Mouse (Mus musculus): ENCODE data around the gene Fam131a. TPM values are rescaled to one million over a fixed set of nuclear protein-coding genes. Genes with fewer than 3 reads are reported as not detected.

Gene Fam131a
- polyA plus RNA-seq (2014; fragmentation: Illumina TruSeq; extraction: RNeasy Lipid Tissue Mini Kit (QIAGEN cat#74804); ENCODE audit: low read depth, low replicate concordance) = not detected

DNA sequence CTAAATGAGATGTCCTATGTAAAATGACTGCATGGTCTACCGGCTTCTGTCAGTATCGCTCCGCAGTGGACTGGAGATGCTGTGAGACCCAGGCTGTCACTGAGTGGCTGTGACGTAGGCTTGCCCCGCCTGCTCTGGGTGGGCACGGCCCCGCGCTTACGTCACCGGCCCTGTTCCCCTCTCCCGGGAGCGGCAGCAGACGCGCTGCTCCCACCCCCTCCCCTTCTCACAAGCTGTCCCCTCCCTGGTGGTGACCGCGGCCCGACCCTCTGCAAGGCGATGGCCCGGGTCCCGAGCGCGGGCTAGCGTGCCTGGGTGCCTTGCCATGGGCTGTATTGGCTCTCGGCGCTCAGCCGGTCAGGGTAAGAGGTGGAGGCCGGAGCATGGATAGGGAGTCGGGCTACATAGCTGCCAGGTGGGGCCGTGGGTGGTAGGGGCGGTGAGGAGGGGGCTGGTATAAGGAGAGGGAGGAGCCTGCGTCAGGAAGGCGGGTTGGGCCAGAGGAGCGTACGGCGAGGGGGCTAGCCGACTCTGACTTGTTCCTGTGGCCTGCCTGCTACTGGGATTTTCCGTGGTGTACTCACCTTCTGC is at the start of gene Fam131a:
Gene Fam131a, plus strand, starts transcription at position 131 of the 591 bp plus-strand sequence.

GRCm38 (mm10) chr16:20651076-20651946 is 41.7 kb upstream of the Fam131a start, which contains the start of gene Psmd2:
TSS of gene Psmd2 (plus strand) at chr16:20651652.

GRCm38 (mm10) chr16:20668013-20668412 is 25.0 kb upstream of the Fam131a start, which contains the start of gene Eif4g1:
TSS of gene Eif4g1 (plus strand) at chr16:20668313.

GRCm38 (mm10) chr16:20717181-20717977 is 24.3 kb downstream of the Fam131a start, which contains the start of the genes Polr2h and Clcn2:
TSS of gene Polr2h (plus strand) at chr16:20717665.
TSS of gene Clcn2 (minus strand) at chr16:20717746.

GRCm38 (mm10) chr16:20732925-20733730 is 40.1 kb downstream of the Fam131a start, which contains the start of gene Chrd:
TSS of gene Chrd (plus strand) at chr16:20733127.

GRCm38 (mm10) chr16:20733731-20734730 is 41.0 kb downstream of the Fam131a start, which contains the start of gene Thpo:
TSS of gene Thpo (minus strand) at chr16:20734511.

Other genes with a start within 250 kb of the Fam131a start
- 7.8 TPM for gene Eif2b5, start 194.4 kb upstream of the Fam131a start, polyA plus RNA-seq (2014; fragmentation: Illumina TruSeq; extraction: RNeasy Lipid Tissue Mini Kit (QIAGEN cat#74804); ENCODE audit: low read depth, low replicate concordance)
- 23.3 TPM for gene Dvl3, start 176.3 kb upstream of the Fam131a start, polyA plus RNA-seq (2014; fragmentation: Illumina TruSeq; extraction: RNeasy Lipid Tissue Mini Kit (QIAGEN cat#74804); ENCODE audit: low read depth, low replicate concordance)
- gene Ap2m1, start 157.8 kb upstream of the Fam131a start, polyA plus RNA-seq (2014; fragmentation: Illumina TruSeq; extraction: RNeasy Lipid Tissue Mini Kit (QIAGEN cat#74804); ENCODE audit: low read depth, low replicate concordance) = 87.0 TPM
- gene Abcf3, start 144.7 kb upstream of the Fam131a start, polyA plus RNA-seq (2014; fragmentation: Illumina TruSeq; extraction: RNeasy Lipid Tissue Mini Kit (QIAGEN cat#74804); ENCODE audit: low read depth, low replicate concordance) = 9.1 TPM
- gene Vwa5b2, start 103.8 kb upstream of the Fam131a start, polyA plus RNA-seq (2014; fragmentation: Illumina TruSeq; extraction: RNeasy Lipid Tissue Mini Kit (QIAGEN cat#74804); ENCODE audit: low read depth, low replicate concordance) = 0.76 TPM
- 1.9 TPM for gene Eef1akmt4, start 81.6 kb upstream of the Fam131a start, polyA plus RNA-seq (2014; fragmentation: Illumina TruSeq; extraction: RNeasy Lipid Tissue Mini Kit (QIAGEN cat#74804); ENCODE audit: low read depth, low replicate concordance)
- not detected for gene Gm49333, start 81.6 kb upstream of the Fam131a start, polyA plus RNA-seq (2014; fragmentation: Illumina TruSeq; extraction: RNeasy Lipid Tissue Mini Kit (QIAGEN cat#74804); ENCODE audit: low read depth, low replicate concordance)
- gene Alg3, start 81.5 kb upstream of the Fam131a start, polyA plus RNA-seq (2014; fragmentation: Illumina TruSeq; extraction: RNeasy Lipid Tissue Mini Kit (QIAGEN cat#74804); ENCODE audit: low read depth, low replicate concordance) = 3.7 TPM
- gene Camk2n2, start 72.0 kb upstream of the Fam131a start, polyA plus RNA-seq (2014; fragmentation: Illumina TruSeq; extraction: RNeasy Lipid Tissue Mini Kit (QIAGEN cat#74804); ENCODE audit: low read depth, low replicate concordance) = 0.47 TPM
- 0.47 TPM for gene Ece2, start 63.4 kb upstream of the Fam131a start, polyA plus RNA-seq (2014; fragmentation: Illumina TruSeq; extraction: RNeasy Lipid Tissue Mini Kit (QIAGEN cat#74804); ENCODE audit: low read depth, low replicate concordance)
- gene Psmd2, start 41.6 kb upstream of the Fam131a start, polyA plus RNA-seq (2014; fragmentation: Illumina TruSeq; extraction: RNeasy Lipid Tissue Mini Kit (QIAGEN cat#74804); ENCODE audit: low read depth, low replicate concordance) = 56.0 TPM
- 135 TPM for gene Eif4g1, start 24.9 kb upstream of the Fam131a start, polyA plus RNA-seq (2014; fragmentation: Illumina TruSeq; extraction: RNeasy Lipid Tissue Mini Kit (QIAGEN cat#74804); ENCODE audit: low read depth, low replicate concordance)
- gene Polr2h, start 24.4 kb downstream of the Fam131a start, polyA plus RNA-seq (2014; fragmentation: Illumina TruSeq; extraction: RNeasy Lipid Tissue Mini Kit (QIAGEN cat#74804); ENCODE audit: low read depth, low replicate concordance) = 26.0 TPM
- 5.6 TPM for gene Clcn2, start 24.5 kb downstream of the Fam131a start, polyA plus RNA-seq (2014; fragmentation: Illumina TruSeq; extraction: RNeasy Lipid Tissue Mini Kit (QIAGEN cat#74804); ENCODE audit: low read depth, low replicate concordance)
- gene Chrd, start 39.9 kb downstream of the Fam131a start, polyA plus RNA-seq (2014; fragmentation: Illumina TruSeq; extraction: RNeasy Lipid Tissue Mini Kit (QIAGEN cat#74804); ENCODE audit: low read depth, low replicate concordance) = 0.28 TPM
- 0.47 TPM for gene Thpo, start 41.3 kb downstream of the Fam131a start, polyA plus RNA-seq (2014; fragmentation: Illumina TruSeq; extraction: RNeasy Lipid Tissue Mini Kit (QIAGEN cat#74804); ENCODE audit: low read depth, low replicate concordance)

All from sigmoid colon, adult 10 weeks (tissue).